Mouse (Mus musculus) layer of hippocampus, adult 11-12 months (tissue): ENCODE measurements around the gene Ldlrad3.
A peak's percentile ranks its signal among the peaks of the same experiment; 100 is the strongest.

Experiments
- DNase-seq: peaks from one replicate; pipeline ENCODE4 v3.0.0; 2022; ENCODE audit warnings: low spot score

Ldlrad3 gene

DNA sequence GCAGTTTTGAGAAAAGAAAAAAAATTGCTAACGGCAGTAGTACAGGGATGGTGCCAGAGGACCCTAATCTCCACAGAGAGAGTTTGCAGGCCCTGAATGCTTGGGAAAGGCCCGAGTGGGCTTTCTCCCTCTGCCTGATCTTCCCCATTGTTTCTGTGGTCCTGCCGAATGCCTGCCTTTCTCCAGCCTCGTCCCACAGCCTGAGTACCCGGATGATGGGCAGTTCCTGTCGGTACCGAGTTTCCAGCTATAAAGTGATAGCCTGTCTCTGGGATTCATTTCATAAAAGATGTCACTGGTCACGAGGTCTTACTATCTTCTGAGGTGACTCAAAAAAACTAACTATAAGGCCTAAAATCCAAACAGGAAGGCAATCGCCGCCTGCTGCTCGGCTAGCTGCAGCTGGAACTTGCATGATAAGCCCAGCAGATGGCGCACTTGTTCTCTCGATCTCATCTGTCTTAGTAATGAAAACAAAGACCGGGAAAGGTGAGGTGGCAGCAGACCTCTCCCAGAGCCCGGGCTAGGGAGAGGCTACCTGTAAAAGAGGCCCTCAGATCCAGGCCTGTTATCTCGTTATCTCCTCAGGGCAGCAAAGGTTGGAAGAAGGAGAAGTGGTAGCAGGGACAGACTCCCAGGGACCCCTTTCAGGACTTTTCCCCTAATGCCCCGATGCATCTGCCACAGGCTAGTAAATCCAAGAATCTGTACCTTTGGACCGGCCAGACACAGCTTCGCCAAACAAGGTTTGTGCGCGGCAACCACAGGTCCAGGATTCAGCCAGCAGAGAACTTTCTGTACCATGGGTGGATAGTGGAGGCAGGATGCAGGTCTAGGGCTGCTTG is 280.4 kb downstream of the Ldlrad3 start:
- peak; percentile 87 for DNase-seq

DNA sequence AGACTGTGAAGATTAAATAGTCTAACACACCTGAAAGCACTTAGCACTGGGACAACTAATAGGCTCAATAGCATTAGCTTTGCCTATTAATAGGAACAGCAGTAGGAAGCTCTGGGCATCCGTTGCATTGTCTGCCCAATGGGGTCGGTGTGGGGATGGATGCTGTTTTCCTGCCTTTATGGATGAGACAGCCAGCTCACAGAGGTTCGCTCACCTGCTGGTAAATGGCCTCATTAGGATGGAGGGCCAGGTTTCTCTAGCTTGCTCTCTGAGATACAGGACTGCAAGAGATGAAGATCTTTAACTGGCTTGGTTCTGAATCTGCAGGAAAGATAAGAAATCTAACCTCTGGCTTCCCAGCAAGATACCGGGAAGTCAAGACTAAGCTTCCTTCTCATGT is 284.0 kb downstream of the Ldlrad3 start:
- DNase-seq: no peak
